Mouse (Mus musculus) mature B cell (primary cell): ENCODE data around the gene Slc38a2.

Source experiments
- in situ Hi-C: fragments of 300-500 bp; cut with MboI; formaldehyde crosslinking; loops from 2 replicates; pipeline ENCODE4 v1.14.3; 2019

The Slc38a2 gene

DNA sequence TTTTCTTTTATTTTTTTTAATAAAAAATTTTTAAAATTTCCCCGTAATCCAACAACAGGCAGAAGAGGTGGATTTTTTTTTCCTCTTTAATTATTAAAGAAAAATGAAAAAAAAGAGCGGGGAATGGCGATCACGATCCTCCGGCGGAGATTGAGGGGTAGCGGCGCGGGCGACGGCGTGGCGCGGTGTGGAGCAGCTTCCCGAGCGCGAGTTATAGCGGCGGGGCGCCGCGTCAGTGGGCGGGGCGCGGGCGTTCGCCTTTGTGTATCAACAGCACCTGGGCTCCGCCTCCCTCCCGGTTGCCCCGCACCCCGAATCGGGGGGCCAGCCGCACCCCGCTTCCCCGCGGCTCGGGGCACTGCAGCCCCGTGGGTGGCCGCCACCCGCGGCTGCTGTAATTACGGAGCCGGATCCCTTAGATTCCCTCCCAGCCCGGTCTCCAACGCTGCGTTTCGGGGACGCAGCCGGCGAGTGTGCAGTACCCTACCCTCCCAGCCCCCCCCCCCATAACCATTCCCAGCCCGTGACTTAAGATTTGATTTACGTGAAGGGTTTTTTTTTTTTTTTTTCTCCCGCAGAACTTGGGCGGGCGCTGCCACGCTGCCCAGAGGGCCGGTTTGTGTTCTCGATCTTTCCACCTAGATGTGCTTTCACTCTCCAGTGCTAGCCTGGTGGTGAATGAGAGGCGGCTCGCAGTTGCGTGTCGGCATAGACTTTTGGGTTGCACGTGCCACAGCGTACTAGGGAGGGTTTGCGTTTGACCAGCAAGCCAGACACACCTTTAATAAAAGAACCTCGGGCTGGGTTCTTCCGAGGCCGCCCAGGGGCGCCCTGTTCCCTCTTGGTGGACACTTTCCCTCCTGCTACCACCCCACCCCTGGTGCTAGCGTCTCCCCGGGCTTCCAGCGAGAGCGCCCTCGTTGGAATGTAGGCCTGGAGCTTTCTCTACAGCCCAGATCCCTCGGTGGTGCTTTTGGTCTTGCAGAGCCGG lies at the start of gene Slc38a2:
Gene Slc38a2 (minus strand): TSS at position 210 of the 991 bp plus-strand sequence.
- in situ Hi-C loops = no loop called here

DNA sequence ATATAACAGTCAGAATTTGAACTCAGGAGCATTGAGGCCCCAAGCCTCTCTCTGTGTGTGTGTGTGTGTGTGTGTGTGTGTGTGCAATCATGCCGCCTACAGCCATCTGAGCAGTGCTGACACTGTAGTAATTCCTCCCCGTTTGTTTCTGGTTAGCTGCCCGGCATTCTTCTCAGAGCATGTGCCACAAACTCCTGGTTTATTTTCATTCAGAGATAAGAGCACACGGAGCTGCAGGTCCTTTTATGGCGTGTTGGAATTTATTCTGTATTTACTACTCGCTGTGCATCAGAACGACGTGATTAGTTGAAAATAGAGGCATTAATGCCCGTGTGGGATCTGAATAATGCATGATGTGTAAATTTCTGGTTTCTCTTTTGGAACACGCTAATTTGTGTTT lies 49.6 kb upstream of the Slc38a2 start:
- in situ Hi-C loops = no loop called here

DNA sequence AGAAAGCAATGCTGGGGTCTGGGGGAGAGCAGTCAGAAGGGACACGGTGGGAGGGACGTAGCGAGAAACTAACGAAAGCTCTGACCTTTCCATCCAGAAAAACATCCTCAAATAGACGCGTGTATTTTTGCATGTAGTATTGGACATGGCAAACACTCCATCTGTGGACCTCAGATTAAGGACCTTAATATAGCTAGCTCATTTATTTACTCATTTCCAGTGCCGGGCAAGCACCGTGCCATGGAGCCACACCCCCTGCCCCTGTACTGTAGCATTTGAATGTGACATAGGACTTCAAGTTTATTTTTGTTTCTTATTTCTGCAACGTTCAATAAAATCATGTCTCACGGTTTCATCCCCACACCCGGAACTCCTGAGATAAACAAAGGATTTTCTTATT lies 48.0 kb upstream of the Slc38a2 start:
- in situ Hi-C loops = no loop called here

GRCm38 (mm10) chr15:96746986-96747385 lies 47.5 kb upstream of the Slc38a2 start:
- in situ Hi-C loops = no loop called here

- in situ Hi-C loops = no loop called here
These were observed 45.8 kb upstream of the Slc38a2 start for GRCm38 (mm10) chr15:96745299-96745698.

DNA sequence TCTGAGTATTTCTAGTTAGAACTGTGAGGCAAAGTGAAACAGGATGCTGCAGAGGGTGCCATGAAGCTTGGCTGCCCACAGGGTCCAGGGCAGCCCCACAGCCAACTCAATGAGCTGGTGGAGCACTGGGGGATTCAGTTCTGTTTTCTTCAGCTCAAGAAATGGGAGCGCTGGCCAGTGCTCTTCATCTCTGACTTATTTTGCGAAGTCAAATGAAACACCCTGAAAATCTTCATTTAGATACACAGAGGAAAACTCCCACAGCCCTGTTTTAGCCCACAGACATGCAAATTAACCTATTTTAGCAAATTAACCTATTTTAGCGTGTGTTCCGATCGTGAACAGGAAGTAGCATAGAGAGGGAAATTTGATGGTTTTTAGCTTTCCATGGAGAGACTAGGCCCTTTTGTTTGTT lies 45.4 kb upstream of the Slc38a2 start:
- in situ Hi-C loops = no loop called here

GRCm38 (mm10) chr15:96744153-96744881 lies 44.8 kb upstream of the Slc38a2 start:
- in situ Hi-C loops = no loop called here

GRCm38 (mm10) chr15:96743257-96743656 lies 43.7 kb upstream of the Slc38a2 start:
- in situ Hi-C loops = no loop called here

DNA sequence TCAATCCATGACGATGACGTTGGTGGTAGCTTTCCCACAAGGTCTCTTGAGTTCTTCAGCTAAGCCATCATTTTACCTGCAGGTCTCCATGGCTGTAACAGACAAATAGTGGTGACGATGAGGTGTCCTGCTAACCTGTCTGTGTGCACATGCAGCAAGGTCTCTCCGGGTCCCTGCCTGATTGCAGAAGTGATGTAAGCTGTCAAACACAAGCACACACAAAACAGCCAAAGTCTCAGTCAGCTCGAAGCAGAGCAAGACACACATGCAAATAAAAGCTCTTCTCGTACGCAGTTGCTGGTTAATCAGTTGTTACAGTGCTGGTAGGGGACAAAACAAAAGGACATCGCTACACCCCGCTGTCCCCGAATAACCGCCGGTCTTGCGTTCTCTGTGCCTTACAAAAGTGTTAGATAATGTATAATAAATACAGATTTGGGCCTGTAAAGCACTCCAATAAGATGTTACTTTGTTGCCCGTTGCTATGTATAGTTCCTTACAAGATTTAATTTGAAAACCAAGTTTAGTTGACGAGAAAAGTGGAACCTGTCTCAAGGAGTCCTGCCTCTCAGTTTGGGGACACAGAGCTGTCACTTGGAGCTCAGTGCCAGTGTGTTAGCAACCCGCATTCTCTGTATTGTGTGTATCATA lies 43.2 kb upstream of the Slc38a2 start:
- in situ Hi-C loops = no loop called here

DNA sequence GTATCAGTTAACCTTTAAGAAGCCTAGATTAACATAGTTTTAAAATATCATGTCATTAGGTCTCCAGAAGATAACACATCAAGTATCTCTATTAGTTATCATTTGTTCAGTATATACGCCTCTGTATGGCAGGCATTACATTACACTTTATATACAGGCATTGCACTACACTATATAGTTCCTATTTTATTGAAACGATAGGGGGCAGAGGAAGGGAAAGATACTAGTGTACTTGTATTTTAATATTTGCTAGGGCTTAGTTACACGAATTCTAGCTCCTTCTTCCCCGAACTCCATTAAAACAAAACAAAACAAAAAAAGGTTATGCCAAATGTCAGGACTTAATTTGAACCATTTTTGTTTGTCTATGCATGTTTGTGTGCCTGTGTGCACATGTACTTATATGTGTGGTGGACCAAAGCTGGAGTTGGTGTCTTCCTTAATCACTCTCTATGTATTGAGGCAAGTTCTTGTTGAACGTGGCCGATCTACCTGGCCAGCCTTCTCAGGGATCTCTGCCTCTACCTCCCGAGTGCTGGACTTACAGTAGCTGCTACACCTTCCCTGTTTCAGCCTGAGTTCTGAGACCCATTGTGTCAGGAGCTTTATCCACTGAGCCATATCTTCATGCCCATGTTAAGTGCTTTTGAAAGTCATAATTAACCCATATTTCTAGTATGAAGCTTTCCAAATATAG lies 41.5 kb upstream of the Slc38a2 start:
- in situ Hi-C loops = no loop called here

DNA sequence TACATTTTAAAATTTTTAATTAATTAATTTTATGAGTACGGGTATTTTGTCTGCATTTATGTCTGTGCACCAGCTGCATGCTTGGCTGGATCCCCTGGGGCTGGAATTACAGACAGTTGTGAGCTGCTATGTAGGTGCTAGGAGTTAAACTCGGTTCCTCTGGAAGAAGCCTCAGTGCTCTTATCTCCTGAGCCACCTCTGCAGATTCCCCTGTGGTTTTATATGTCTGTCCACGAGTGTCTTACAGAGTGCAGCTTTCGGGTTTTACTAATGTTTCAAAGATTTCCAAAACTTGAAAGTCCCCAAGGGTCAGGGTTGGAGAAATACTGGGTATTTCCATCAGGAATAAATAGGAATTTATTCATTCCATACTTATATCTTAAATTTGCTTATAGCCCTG lies 40.6 kb upstream of the Slc38a2 start:
- in situ Hi-C loops = no loop called here

DNA sequence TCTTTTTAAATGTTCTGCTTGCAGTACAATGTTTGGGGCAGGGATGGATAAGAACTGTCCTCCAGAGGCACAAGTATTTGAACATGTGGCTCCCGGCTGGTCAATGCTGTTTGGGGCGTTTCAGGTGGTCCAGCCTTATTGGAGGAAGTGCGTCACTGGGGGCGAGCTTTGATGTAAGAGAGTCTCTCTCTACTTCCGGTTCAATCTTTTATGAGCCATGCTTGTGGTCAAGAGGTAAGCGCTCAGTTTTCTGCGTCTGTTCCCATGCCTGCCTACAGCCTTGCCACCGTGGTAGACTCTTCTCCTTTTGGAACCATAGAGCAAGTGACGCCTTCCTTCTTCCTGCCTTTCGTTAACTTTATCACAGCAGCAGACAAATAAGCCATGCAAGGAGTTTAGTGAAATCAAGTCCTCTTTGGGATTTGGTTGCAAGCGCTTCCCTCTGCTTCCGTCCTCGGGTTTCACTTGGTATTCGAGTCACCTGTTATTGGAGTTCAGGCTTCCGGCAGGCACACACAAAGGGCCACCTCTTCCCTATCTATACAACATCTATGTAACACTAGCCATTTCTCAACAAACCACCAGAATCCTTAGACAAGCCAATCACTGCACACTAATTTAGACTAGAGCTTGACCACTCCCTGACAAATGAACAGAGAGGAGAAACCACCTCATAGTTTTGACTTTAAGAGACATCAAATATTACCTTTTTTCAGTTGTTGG lies 37.3 kb upstream of the Slc38a2 start:
- in situ Hi-C loops = no loop called here

DNA sequence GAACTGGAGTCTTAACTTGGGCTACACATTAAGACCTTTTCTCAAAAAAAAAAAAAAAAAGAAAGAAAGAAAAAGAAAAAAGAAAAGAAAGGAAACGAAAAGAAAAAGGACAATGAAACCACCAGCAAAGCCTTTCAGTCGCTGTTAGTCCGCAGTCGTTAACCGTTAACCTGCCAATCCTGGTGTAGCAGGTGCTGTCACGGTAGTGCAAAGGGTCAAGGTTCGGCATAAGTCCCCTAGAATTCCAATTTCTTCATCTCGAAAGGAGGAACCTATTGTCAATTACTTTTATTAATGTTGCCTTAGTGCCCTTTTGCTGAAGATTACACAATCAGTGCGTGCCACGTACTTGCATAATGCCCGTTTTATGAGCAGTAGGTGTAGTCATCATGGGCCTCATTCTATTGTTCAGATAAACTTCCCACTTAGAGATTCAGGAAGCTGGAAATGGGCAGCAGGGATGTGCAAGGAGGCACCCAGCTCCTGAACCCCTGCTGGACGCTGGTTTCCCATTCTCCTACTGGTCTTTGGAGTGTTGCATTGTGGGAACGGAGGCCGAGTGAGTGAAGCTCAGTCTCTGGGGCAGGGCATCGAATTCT lies 36.1 kb upstream of the Slc38a2 start:
- in situ Hi-C loops = no loop called here

- in situ Hi-C loops = no loop called here
These were observed 34.9 kb upstream of the Slc38a2 start for GRCm38 (mm10) chr15:96734423-96734822.

- in situ Hi-C loops = no loop called here
These were observed 30.9 kb upstream of the Slc38a2 start for GRCm38 (mm10) chr15:96730416-96730815.

- in situ Hi-C loops = no loop called here
These were observed 30.3 kb upstream of the Slc38a2 start for GRCm38 (mm10) chr15:96729785-96730184.

GRCm38 (mm10) chr15:96728993-96729392 lies 29.5 kb upstream of the Slc38a2 start:
- in situ Hi-C loops = no loop called here

DNA sequence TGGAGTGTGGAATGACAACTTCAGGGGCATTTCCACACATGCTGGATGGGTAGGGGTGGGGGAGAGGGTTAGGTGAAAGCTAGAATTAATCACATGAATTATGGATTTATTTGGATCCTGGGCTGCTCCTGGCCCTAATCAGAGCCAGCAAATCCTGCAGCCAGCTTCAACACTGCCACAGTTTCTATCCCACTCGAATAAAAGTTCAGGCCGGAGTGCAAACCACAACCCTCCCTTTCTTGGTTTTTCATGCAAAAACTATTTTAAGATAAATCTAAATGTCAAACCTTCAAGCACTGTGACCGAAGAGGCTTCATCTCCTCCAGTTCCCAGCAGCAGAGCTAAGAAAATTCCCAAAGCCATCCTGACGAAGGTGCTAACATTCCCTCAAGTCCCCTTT lies 28.8 kb upstream of the Slc38a2 start:
- in situ Hi-C loops = no loop called here

GRCm38 (mm10) chr15:96724506-96724905 lies 25.0 kb upstream of the Slc38a2 start:
- in situ Hi-C loops = no loop called here

DNA sequence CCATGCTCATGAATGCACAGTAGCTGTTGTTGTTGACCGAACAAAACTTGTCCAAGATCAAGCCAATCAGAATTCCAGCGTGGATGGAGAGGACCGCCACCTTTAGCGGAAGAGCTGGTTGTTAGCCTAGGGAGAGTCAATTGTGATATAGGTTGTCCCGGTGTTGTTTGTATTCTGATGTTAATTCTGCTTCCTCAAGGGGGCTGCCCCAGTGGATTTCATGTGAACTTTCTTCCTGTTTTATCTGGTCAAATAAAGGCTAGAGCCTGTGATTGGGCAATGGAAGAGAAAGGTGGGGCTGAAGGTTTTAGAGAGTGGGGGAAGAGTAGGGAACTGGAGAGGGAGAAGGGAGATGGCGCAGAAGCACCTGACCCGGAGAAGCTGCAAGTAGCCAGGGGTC lies 22.7 kb upstream of the Slc38a2 start:
- in situ Hi-C loops = no loop called here

GRCm38 (mm10) chr15:96720146-96720545 lies 20.6 kb upstream of the Slc38a2 start:
- in situ Hi-C loops = no loop called here
